Mouse (Mus musculus) skeletal muscle tissue, adult 2 months (tissue): Measurements from ENCODE around the gene Ilf3.

ENCODE experiments used
- DNase-seq: peaks from one replicate; pipeline ENCODE4 v3.0.0-alpha.2; 2012; ENCODE audit warnings: low read depth, low spot score

Gene Ilf3

GRCm38 (mm10) chr9:21340411-21340810, 27.3 kb upstream of the Ilf3 start:
- DNase-seq = no peak

GRCm38 (mm10) chr9:21346627-21347365, 20.9 kb upstream of the Ilf3 start:
- no peak for DNase-seq

DNA sequence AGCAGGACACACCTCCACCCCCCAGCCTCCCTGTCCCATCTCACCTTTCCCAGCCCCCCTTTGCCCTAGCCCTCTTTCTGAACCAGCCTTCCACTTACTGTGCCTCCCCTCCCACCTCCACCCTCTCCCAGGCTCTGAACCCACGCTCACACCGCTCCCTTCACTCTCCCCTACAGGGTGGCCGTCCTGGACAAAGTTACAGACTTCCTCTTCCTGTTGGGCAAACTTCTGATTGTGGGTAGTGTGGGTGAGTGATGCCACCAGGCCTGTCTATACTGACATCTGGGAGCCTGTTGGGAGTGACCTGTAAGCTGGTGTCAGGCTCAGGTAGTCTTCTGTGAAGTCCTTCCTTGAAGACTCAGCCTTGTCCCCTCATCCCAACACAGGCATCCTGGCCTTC, 19.5 kb upstream of the Ilf3 start:
- DNase-seq = no peak

DNA sequence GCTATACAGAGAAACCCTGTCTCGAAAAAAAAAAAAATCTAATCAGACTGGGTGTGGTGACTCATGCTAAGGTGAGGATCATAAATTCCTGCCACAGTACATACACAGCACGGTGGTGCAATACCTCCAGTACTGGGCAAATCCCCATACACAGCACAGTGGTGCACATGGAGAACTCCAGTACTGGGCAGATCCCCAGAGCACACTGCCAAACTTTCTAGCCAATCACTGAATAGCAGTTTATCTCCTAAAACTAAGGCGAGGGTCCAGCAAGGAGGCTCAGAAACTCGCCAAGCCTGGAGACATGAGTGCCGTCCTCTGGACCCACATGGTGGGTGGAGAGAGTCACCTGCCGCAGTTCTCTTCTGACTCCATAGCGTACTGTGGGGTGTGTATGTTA, 16.5 kb upstream of the Ilf3 start:
- DNase-seq = no peak

GRCm38 (mm10) chr9:21351702-21352377, 15.8 kb upstream of the Ilf3 start:
- DNase-seq = no peak

- DNase-seq = no peak
Measured at GRCm38 (mm10) chr9:21352463-21353372, 15.0 kb upstream of the Ilf3 start.

DNA sequence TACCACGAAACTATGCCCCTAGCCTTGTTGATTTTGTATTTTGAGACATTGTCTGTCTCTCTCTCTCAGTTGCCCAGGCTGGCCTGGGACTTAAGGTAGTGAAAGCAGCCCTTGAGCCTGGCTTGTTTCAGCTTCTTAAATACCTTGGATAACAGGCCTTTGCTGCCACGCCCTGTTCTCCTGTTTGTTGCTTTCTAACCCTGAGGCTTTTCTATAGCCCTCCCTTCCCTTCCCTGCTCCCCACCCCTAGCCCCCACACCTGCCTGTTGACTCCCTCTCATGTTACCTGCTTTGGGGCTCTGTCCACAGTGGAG, 14.3 kb upstream of the Ilf3 start:
- DNase-seq = no peak

GRCm38 (mm10) chr9:21354796-21355195, 12.9 kb upstream of the Ilf3 start:
- no peak for DNase-seq

DNA sequence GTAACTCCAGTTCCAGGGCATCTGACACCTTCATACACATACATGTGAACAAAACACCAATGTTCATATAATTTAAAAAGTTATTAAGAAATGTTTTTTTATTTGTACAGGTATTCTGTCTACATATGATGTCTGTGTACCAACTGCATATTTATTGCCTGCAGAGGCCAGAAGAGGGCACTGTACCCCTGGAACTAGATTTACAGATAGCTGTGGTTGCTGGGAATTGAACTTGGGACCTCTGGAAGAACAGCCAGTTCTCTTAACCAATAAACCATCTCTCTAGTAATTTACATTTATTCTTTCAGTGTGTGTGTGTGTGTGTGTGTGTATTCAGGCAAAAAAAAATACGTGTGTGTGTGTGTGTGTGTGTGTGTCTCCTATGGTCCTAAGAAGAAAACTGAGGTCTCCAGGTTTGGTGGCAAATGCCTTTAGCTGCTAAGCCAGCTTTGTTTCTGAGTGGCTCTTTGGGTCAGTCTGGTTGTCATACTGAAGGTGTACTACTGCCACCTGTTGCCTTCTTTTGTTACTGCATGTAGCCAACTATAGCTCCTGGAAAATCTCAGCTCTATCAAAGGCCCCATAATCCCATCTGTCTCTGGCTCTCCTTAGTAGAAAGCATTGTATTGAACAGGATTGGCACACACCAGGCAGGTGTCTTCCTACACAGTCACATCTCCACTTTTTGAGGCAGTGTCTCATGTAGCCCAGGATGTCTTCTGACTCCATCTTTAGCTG, 10.5 kb upstream of the Ilf3 start:
- DNase-seq = peak; percentile 74

- DNase-seq = peak; percentile 45
Measured at GRCm38 (mm10) chr9:21366541-21367220, 990 bp upstream of the Ilf3 start.

GRCm38 (mm10) chr9:21368131-21368584, 487 bp downstream of the Ilf3 start:
- DNase-seq = peak; percentile 49

GRCm38 (mm10) chr9:21369080-21369479, 1.4 kb downstream of the Ilf3 start:
- DNase-seq = no peak

- DNase-seq = no peak
Measured at GRCm38 (mm10) chr9:21370876-21371275, 3.2 kb downstream of the Ilf3 start.

DNA sequence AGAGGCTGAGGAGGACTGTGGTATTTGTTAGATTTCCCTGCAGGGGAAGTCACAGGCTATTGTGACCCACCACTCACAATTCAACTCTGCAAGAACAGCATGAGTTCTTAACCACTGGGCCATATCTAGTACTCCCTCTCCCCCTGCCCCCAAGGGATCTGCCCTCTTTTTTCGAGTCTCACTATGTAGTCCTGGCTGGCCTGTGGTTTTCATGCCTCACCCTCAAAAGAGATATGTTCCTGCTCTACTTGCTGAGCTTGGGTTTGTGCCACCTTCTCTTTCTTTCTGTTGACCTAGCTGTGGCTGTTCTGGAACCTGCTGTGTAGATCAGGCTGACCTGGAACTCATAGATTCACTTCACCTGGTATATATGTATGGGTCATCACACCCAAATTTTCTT, 4.8 kb downstream of the Ilf3 start:
- DNase-seq = no peak

- no peak for DNase-seq
Measured at GRCm38 (mm10) chr9:21379195-21379594, 11.5 kb downstream of the Ilf3 start.

DNA sequence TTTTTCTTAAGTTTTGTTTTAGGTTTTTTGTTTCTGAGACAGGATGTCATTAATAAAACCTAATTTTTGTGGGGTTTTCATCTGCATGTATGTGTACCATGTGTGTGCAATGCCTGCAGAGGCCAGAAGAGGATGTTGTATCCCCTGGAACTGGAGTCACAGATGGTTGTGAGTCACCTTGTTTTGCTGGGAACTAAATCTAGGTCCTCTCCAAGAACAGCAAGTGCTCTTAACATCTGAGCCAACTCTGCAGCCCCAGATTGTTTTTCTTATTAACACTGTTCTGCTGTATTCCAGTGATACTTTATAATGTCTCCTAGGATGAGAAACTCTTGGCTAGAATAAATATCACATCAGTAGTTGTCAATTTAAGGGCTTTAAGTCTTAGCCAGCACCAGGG, 13.2 kb downstream of the Ilf3 start:
- DNase-seq = no peak

GRCm38 (mm10) chr9:21383966-21384365, 16.3 kb downstream of the Ilf3 start:
- no peak for DNase-seq

DNA sequence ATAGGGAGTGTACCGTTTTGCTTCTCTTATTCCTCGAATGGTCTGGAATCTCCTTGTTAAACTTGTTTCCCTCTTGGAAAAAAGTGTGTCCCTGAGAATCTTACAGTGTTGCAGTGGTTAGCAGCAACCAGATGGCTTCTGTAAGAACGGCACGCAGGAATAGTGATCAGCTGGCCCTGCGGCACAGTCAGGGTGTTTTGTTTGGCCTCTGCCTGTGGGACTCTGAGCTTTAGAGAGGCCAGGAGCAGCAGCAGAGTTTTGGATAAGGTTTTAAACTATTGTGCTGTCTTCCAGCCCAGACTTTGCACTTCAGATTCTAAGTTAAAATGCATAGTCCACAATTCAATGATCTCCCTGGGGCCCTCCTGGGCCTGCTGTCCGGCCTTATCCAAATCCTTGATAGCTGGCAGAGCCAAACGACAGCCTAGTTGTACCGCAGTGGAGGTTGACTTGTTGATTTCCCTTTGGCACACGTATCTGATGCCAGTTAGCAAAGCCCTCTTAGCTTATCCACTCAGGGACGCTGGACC, 25.0 kb downstream of the Ilf3 start:
- DNase-seq = no peak

DNA sequence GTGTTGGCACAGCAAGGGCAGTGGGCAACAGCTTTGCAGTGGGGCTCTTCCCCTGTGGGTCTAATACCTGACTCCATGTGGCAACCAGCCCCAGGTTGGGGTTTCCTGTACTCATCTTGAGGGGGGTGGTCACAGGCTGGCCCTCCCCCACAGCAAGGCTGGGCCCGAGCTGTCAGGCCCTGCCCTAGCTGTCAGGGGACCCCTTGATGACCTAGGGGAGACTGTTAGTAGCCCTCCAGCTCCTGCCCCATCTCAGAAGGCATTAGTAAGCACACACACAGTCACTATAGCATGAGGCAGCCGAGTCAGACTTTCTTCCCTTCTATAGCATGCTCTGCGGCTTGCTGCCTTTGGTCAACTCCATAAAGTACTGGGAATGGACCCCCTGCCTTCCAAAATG, 28.0 kb downstream of the Ilf3 start:
- DNase-seq = no peak

- DNase-seq = no peak
Measured at GRCm38 (mm10) chr9:21397170-21397569, 29.5 kb downstream of the Ilf3 start.

DNA sequence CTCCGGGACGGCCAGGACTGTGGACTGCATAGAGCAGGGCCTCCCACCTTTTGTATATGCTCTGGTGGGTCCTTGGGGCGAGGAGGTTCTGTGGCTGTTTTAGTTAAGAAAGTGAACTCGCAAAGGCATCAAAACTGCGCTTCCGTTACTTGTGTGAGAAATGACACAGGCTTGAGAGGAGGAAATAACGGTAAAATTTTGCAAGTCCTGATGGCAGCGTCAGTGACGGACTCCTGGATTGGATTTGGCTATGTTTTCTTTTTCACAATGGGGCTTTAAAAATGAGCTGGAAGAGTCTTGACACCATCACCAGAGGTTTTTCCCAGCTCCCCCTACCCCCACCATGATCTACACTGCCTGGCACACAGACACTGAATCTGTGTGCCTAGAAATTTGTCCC, 33.4 kb downstream of the Ilf3 start:
- no peak for DNase-seq
